Mouse (Mus musculus): Measurements from ENCODE around the gene Slc35f3.
"Not testable (repeated sequence)": the region's sequence is repeated elsewhere in the genome, so short reads cannot be mapped to it uniquely, and the experiment has no call there.

The Slc35f3 gene

DNA sequence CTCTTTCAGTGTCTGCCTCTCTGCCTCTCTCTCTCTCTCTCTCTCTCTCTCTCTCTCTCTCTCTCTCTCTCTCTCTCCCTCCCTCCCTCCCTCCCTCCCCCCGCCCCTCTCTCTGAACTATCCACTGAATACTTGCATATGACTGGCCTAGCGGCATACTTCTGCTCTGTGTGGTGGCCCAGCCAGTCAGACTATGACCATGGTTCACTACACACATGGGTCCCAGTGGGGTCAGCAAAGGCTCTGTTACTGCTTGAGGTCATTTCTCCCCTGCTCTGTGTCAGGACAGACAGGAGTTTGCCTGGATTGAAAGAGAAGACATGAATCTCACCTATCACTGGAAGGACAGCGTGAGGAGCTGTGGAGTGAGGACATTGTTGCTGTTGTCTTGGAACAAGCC lies 40.5 kb downstream of the Slc35f3 start:
- DNase-seq (ENCODE audit: low spot score), result no peak

DNA sequence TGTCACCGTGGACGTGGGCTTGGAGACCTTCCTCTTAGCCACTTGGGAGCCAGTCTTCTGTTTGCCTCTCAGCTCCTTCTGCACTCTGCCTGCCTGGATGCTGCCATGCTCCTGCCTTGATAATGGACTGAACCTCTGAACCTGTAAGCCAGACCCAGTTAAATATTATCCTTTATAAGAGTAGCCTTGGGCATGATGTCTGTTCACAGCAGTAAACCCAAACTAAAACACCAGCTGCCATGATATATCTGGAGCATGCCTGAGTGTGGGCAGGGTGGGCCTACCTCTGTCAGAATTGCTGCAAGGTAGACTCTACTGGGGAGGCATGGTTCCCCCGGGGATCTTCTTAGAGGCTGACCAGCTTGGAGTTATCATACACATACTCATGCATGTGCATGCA lies 41.0 kb downstream of the Slc35f3 start:
- no peak for DNase-seq (ENCODE audit: low spot score)

DNA sequence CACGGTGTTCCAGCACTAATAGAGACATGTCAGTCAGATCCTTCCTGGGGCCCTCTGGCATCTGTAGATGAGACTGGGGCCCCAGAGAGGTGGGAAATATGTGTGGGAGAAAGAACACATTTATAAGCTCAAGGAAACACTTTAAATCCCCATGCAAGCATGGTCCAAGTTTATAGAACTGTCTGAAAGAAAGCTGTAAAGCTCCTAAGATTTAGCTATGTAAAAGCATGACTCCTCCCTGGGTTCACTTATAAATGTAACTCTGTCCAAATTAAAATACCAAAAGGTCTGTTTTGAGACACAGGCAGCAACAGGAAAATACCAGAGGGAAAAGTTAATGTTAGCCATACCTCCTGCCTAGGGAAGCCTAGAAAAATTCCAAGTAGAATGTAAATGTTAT lies 42.8 kb downstream of the Slc35f3 start:
- DNase-seq (ENCODE audit: low spot score), result no peak

DNA sequence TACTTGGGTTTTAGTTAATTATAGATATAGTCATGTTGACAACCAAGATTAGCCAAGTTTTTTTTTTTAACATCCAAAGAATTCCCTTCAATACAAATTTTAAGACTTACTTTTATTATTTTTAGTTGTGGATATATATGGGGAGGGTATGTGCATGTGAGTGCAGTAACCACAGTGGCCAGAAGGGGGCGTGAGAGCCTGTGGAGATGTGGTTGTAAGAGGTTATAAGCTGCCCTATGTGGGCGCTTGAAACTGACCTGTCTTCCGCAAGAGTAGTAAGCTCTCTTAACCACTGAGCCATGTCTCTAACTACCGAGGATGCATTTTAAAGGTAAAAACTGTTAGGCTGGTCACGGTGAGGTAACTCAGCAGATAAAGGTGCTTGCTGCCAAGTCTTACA lies 45.1 kb downstream of the Slc35f3 start:
- DNase-seq (ENCODE audit: low spot score), result no peak

DNA sequence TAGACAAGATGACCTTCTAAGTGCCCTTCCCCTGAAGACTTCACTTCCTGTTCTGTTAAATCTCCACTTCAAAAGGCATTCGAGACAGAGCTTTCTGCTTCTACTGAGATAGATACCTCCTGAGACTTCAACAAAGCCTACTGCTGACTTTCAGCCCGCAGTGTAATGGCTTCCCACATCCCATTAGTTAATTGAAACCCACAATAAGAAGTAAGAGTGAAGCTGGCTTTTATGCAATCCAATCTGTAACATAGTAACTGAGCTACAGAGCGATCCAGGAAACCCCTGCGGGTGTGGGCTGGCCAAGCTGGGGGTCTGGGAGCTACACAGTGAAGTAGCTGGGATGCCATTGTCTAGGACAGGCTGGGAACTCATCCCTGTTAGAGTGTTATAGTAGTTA lies 46.7 kb downstream of the Slc35f3 start:
- DNase-seq (ENCODE audit: low spot score), result no peak

DNA sequence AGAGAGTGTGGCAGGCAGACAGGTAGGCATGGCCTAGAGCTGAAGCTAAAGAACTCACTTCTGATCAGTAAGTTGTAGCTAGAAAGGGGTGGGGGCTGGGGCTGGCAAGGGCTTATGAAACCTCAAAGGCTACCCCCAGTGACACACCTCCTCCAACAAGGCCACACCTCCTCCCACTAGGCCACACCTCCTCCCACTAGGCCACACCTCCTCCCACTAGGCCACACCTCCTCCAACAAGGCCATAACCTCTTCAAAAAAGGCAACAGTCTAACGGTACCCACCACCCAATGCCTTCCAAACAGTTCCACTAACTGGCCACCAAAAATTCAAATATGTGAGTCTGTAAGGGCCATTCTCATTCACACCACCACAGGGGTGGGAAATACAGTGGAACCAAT lies 54.9 kb downstream of the Slc35f3 start:
- no peak for DNase-seq (ENCODE audit: low spot score)

DNA sequence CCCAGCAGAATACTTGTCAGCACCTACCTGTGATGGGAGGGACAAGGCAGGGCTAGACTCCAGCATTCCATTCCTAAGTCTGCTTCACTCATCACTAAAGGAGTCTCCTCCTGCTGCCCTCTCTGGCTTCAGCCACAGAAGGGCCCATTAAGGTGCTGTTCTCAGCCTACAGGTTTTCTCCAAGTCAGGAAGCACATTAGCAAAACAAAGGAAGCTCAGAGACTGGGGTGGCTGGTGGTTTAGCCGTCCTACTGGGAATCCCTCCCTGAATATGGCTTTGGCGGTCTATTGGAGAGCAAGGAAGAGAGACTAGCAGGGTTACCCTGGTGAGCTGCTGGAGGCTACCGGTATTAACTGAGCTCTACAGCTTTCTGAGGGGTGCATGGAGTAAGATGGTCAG lies 59.6 kb downstream of the Slc35f3 start:
- DNase-seq (ENCODE audit: low spot score), result no peak

DNA sequence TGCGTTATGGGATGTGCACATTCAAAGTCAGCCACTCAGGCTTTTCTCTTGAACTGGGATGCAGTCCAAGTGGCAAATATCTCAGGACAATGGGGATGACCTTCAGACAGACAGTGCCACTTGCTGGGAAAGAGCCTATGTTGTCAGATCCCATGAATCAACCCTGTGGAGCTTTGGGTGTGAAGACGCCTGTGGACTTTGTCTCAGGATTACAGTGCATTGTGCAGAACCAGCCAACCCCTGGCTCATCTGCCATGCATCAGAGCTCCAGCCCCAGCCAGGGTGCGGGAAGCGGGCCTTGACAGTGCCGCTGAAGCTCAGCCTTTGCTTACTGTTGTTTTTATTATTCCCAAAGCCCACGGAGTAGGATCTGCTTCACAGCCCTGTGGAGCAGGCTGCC lies 60.9 kb downstream of the Slc35f3 start:
- no peak for DNase-seq (ENCODE audit: low spot score)

DNA sequence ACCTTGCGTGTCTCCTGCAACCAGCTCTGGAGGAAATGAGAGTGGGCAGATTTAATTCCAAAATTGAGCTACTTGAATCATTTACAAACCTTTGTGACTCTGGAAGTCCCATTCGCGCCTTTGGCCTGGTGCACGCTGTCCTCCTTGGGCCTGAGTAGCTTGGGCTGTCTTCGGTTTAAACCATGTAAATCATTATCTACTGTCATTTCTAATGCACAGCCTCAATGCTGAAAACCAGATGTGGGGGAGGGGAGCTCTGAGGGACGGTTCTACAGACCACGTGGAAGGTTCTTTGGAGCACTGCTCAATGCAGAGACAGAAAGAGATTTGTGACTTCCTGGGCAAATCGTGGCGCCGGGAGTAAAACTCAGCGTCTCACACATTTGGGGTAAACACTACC lies 61.7 kb downstream of the Slc35f3 start:
- no peak for DNase-seq (ENCODE audit: low spot score)

DNA sequence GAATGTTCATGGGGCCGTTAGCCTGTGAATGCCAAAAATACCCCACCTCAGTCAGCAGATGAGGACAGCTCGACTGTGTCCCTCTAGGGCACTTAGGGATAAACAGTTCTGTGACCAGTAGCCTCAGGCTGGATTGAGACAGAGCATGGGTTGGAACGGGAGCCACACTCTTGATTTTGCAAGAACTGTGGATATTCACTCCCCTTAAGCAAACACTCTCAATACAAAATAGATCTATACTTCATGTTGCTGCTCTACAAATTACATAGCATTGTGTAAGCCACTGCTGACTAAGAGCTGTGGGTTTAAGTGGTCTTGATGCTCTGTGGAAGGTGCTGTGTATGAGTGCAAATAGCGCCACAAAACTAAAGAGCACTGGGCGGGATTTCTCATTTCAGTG lies 62.3 kb downstream of the Slc35f3 start:
- no peak for DNase-seq (ENCODE audit: low spot score)

DNA sequence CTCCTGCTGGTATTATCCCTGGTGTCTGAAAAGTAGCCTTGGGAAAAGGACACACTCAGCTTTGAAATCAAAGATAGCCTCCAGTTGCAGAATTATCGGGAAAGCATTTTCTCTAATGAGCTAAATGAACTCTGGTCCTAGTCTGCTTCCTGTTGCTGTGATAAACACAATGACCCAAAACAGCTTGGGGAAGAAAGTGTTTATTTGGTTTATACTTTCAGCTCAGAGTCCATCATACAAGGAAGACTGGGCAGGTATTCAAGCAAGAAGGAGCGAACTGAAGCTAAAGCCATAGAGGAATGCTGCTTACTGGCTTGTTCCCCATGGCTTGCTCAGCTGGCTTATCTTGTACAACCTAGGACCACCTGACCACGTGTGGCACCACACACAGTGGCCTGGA lies 67.9 kb downstream of the Slc35f3 start:
- no peak for DNase-seq (ENCODE audit: low spot score)

DNA sequence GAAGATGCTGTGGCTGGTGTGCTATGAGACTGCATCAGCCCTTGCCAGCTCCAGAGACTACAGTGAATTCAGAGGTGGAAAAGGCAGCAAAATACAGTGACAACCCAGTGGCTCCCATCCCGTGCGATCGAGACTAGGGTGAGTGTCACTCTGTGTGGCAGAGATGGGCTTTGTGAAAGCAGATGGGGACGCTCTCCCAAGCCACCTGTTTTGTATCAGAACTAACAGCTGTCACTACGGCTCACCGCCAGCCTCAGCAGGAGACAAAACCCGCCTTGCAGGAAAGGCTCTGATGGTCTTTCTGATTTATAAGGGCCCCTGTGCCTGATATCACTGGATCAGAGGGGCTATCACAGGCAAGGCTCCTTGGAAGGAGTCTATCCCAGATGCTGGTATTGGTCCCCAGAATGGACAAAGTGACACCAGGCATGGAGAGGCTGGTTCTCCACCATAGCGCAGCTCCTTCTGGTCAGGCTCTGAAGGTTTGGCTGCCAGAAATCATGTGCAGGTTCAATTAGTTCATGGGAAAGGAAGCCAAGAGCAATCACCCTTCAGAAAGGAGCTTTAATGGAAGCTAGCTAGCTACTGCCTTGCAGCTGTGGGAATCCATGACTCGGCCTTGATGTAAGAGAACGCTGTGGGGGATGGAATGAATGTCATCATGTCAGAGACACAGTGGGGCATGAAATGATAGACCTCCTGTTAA lies 70.1 kb downstream of the Slc35f3 start:
- peak; percentile 35 for DNase-seq (ENCODE audit: low spot score)

DNA sequence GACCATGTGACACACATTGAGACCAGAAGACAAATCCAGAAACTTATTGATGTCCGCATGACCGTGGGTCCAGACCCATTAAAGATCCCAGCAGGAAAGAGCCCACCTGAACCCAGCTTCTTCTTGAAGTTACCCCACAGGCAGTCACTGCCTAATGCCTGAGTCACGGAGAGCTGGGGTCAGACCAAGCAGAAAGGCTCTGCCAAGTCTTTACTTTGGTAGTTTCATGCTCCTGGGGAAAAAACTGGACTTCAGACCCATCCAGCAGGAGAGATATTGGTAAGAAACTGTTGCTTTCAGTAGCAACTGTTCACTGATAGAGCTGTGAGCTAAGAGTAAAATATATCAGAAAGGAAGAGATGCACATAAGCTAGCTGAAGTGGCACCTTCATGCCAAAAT lies 73.5 kb downstream of the Slc35f3 start:
- DNase-seq (ENCODE audit: low spot score), result no peak

DNA sequence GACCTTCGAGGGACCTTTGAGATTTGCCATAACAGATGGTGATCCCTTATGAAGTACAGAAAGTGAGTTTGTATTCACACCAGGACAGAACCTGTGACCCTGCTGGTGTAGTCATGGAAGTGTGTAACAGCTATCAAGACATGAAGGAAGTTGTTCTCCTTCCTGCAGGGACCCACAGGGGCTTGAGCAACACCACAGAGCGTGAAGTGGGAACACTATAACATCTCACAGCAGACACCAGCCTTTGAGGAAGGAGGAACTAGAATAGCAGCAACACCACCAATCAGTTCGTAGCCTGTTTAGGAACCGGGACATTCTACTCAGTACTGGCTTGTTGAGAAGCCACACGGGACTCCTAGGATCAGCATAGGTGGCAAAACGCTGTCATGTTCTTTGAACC lies 81.2 kb downstream of the Slc35f3 start:
- no peak for DNase-seq (ENCODE audit: low spot score)

DNA sequence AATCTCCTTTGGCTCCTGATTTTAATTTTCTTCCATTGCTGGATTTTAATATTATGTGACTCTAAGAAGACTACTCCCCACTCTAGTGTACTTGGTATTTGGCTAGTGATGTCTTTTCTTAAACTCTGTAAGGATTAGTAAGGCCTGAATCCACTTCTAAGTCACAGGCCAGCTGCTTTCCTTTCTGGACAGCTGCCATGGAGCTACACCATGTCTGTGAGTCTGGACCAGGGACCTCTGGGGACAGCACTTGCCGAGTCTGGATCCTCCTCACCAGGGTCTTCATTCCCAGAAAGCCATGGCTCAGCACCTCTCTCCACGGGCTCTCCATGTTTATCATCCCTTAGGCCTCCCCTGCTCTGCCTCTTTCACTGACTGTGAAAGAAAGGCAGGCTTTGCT lies 81.8 kb downstream of the Slc35f3 start:
- DNase-seq (ENCODE audit: low spot score), result no peak

DNA sequence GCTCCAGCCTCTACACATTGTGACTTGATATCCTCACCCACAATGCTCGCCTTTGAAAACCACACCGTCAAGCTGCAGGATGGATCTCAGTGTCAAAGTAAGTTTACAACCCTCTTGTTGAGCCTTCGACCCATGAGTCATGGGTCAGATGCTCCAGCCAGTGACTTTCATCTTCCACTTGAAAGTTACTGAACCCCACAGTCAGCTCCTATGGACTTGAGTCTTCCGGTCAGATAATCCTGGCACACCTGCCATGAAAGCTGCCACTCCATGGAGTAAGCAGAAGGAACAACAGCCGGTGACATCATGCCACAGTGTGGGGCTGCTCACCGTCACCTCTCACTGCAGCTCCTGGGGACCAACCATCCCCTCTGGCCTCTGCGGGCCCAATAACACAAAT lies 82.9 kb downstream of the Slc35f3 start:
- no peak for DNase-seq (ENCODE audit: low spot score)

DNA sequence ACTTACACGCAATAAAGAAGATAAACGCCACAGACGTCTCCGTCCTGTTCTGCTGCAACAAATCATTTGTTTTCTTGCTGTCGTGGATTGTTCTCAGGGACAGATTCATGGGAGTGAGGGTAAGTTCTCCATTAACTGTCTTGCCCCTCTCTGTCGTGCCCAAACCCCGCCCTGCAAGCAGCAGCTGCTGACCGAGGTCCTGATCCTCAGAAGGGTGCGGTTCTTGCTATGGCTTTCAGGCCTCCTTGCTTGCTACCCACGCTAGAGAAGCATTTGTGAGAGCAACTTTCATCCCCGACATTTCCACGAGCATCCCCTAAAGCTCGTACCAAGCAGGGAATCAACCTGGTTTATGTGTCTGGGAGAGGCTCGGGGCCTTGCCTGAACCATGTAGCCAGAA lies 83.9 kb downstream of the Slc35f3 start:
- DNase-seq (ENCODE audit: low spot score), result no peak

DNA sequence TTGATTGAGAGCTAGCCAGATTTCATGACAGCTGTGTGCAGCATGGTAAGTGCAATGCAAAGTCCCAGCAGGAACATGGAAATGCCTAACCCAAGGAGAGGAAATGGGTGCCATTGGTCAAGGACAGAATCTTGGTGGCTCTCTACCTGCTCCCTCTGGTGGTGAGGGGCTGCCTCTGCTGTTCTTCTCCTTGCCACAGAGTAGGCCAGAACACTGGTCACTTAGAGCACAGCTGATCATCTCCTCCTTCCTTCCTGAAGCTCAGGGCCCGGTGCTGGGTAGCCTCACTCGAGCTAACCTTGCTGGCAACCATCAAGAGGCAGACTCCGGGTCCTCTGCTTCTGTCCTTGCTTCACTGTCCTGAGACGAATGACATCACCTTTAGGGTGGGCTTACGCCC lies 84.4 kb downstream of the Slc35f3 start:
- DNase-seq (ENCODE audit: low spot score), result no peak

DNA sequence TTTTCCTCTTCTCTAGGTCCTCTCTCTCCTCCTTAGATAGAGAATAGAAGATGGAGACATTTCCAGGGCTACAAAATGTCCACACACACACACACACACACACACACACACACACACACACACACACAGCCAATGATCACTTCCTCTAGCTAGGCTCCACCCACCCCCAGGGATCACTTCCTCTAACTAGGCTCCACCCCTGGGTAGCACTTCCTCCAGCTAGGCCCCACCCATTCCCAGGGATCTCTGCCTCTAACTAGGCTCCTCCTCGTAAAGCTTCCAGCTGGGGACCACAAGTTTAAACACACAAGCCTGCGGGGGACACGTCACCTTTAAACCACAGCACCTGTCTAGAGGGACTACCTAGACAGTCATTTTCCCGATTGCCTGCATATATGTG lies 89.2 kb downstream of the Slc35f3 start:
- no peak for DNase-seq (ENCODE audit: low spot score)

DNA sequence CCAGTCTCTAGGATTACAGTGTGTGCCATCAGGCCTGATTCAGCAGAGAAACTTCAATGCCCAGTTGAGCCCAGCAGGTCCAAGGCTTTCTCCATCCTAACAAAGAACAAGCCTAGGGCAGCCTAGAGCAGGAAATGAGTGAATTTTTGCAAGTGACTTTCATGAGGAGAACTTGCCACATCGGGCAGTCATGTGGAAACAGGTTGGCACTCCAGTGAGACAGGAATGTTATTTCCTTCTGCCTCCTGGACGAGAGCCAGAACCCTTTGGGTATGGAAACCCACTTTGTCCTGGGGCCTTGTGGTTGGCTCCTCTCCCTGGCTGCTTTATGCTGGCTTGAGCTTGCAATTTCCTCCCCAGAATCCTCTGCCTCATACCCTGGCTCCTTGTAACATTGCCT lies 93.2 kb downstream of the Slc35f3 start:
- no peak for DNase-seq (ENCODE audit: low spot score)

DNA sequence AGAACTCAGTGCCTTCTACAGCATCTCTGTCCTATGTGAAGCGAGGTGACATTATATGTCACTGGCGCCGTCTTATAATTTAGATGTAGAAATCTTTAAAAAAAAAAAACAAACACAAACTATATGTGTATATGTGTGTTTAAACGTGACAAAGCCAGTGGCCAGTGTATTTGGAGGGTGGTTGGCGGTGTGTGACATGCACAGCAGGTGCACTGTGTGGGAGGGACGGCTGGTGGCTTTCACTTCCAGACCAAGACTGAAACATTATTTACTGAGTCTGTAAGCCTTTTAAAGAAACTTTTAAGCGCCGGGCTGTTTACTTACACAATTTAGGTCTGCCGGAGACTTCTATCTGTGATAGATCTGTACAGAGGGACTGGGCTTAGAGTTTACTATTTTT lies 97.0 kb downstream of the Slc35f3 start:
- DNase-seq (ENCODE audit: low spot score), result no peak

DNA sequence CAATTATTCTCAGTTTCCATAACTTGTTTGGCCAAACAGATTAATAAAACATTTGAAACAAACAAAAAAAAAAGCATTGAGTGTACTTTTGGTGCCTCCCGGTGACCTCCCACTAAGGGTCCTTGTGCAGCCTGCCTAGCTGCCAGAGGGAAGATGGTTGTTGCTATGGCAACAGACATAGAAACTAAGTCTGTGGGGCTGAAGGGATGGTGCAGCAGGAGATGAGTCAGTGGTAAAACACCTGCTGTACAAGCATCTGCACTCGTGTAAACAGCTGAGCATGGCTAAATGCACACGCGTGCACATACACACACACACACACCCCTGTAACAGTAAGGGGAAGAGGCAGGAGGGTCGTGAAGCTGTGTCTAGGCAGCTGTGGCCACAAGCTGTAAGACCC lies 97.6 kb downstream of the Slc35f3 start:
- no peak for DNase-seq (ENCODE audit: low spot score)

DNA sequence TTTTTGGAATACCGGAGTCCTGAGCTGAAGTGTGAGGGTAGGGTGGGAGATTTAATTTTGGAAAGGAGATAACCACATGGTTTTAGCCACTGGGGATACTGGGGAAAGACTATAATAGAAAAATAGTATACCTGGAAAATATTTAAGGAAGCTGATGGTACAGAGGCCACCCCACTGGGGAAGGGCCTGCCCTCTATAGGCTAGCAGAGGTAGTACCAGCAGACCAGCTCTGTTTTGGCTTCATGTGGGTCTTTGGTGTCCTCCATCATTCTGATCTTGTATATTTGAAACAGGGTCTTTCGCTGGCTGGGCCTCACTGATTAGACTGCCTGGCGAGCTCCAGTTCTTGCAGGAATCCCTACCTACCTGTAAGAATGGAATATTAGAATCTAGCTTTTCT lies 100.0 kb downstream of the Slc35f3 start:
- no peak for DNase-seq (ENCODE audit: low spot score)

DNA sequence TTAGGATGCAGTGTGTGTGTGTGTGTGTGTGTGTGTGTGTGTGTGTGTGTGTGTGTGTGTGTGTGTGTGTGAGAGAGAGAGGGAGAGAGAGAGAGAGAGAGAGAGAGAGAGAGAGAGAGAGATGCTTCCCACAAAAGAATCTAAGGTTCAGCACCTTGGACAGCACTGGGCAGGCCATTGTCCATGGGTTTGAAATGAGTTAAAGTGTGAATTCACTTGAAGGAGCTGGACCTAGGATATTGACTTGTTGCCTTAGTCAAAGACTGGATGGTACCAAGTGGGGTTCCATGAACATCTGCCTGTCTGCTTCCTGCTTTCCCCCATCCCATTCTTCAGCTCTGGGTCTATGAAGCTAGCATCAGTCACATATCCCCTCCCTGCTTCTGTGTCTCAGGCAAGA lies 106.2 kb downstream of the Slc35f3 start:
- DNase-seq (ENCODE audit: low spot score), result not testable (repeated sequence)

DNA sequence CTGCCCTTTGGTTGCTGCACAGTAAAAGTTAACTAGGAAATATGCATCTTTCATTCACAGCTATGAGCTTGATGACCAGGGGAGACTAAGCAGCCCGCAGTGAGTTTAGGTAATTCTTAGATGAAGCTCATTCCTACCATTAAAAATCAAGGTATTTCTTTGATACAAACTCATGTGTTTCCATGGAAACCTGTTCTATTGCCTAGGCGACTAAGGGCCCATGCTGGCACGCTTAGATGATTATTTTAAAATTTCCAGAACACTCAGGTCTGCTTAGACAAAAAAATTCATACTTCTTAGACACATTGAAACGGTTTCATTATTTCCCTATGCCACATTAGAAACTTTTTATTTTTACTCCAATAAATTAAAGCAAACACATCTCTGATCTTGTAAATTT lies 106.7 kb downstream of the Slc35f3 start:
- no peak for DNase-seq (ENCODE audit: low spot score)
